Mouse (Mus musculus) macrophage (primary cell): ENCODE measurements around the gene Dlg2. TPM values are rescaled to one million over a fixed set of nuclear protein-coding genes. Genes with fewer than 3 reads are reported as not detected.

ENCODE experiments used
- H3K27ac ChIP-seq: fragments of 350-480 bp; formaldehyde crosslinking; 2 replicates; pipeline ENCODE4 v1.9.0; 2021
- H3K36me3 ChIP-seq: fragments of 350-480 bp; formaldehyde crosslinking; 2 replicates; pipeline ENCODE4 v1.9.0; 2021; ENCODE audit errors: inconsistent target
- H3K4me3 ChIP-seq: fragments of 350-480 bp; formaldehyde crosslinking; 2 replicates; pipeline ENCODE4 v1.9.0; 2021; ENCODE audit errors: inconsistent target
- H3K79me2 ChIP-seq: fragments of 350-480 bp; formaldehyde crosslinking; 2 replicates; pipeline ENCODE4 v1.9.0; 2021; ENCODE audit errors: inconsistent target
- WGBS: methylation state at CpG from one replicate; pipeline ENCODE4 v1.1.7; 2026; ENCODE audit warnings: inconsistent platforms; ENCODE audit not compliant: missing documents; 5-methylcytosine and 5-hydroxymethylcytosine counted together
- polyA plus RNA-seq: library from polyadenylated mRNA; stranded (reverse); fragments of 250-400 nt; gene quantifications from 3 replicates; pipeline ENCODE4 v1.2.4, GENCODE M21; 2018; ENCODE audit warnings: inconsistent platforms

Dlg2 gene
- polyA plus RNA-seq, 1 experiment from 2014 or later = 0.13 TPM

GRCm38 (mm10) chr7:91583566-91583965 is 1107.1 kb downstream of the Dlg2 start:
- whole genome bisulfite sequencing = 69% methylated on average over 1 of the region's 1 CpGs
- Histone ChIP-seq H3K79me2 (no peaks in the 10 kb centered on the region), H3K36me3 (no peaks in the 10 kb centered on the region)

GRCm38 (mm10) chr7:91591261-91592170 is 1115.0 kb downstream of the Dlg2 start:
- Histone ChIP-seq H3K79me2 (no peaks in the 10 kb centered on the region), H3K36me3 (no peaks in the 10 kb centered on the region), H3K4me3 (no peak overlapping the region), H3K27ac (no peak overlapping the region)
- WGBS = 78% methylated on average over 5 of the region's 5 CpGs

More at GRCm38 (mm10) chr7:91583566-91583965, 1107.1 kb downstream of the Dlg2 start:
- Histone ChIP-seq H3K27ac (no peak overlapping the region), H3K4me3 (no peak overlapping the region)

- whole genome bisulfite sequencing = 41% methylated on average over 4 of the region's 4 CpGs
- no peaks in the 10 kb centered on the region for H3K79me2 ChIP-seq
- no peak overlapping the region for H3K27ac ChIP-seq
- H3K4me3 ChIP-seq = no peak overlapping the region
- no peaks in the 10 kb centered on the region for H3K36me3 ChIP-seq
These were observed 1122.1 kb downstream of the Dlg2 start for GRCm38 (mm10) chr7:91598549-91598948.

GRCm38 (mm10) chr7:91601307-91601706 is 1124.8 kb downstream of the Dlg2 start:
- no peaks in the 10 kb centered on the region for H3K79me2 ChIP-seq
- no peak overlapping the region for H3K4me3 ChIP-seq
- H3K36me3 ChIP-seq = no peaks in the 10 kb centered on the region
- H3K27ac ChIP-seq = no peak overlapping the region

- WGBS = 70% methylated on average over 4 of the region's 4 CpGs
- Histone ChIP-seq H3K36me3 (no peaks in the 10 kb centered on the region), H3K4me3 (no peak overlapping the region), H3K79me2 (no peaks in the 10 kb centered on the region), H3K27ac (no peak overlapping the region)
These were observed 1127.1 kb downstream of the Dlg2 start for GRCm38 (mm10) chr7:91603561-91603960.

GRCm38 (mm10) chr7:91653033-91653432 is 1176.6 kb downstream of the Dlg2 start:
- no peaks in the 10 kb centered on the region for H3K36me3 ChIP-seq
- H3K27ac ChIP-seq = no peak overlapping the region
- H3K4me3 ChIP-seq = no peak overlapping the region
- 69% methylated on average over 1 of the region's 1 CpGs for WGBS
- H3K79me2 ChIP-seq = no peaks in the 10 kb centered on the region

GRCm38 (mm10) chr7:91659498-91659897 is 1183.0 kb downstream of the Dlg2 start:
- no peaks in the 10 kb centered on the region for H3K79me2 ChIP-seq
- WGBS = 74% methylated on average over 2 of the region's 2 CpGs
- no peaks in the 10 kb centered on the region for H3K36me3 ChIP-seq
- no peak overlapping the region for H3K27ac ChIP-seq
- no peak overlapping the region for H3K4me3 ChIP-seq

- Histone ChIP-seq H3K36me3 (no peaks in the 10 kb centered on the region), H3K27ac (no peak overlapping the region), H3K4me3 (no peak overlapping the region), H3K79me2 (no peaks in the 10 kb centered on the region)
- 84% methylated on average over 13 of the region's 13 CpGs for WGBS
These were observed 1196.0 kb downstream of the Dlg2 start for GRCm38 (mm10) chr7:91672236-91673017.

GRCm38 (mm10) chr7:91674401-91674800 is 1197.9 kb downstream of the Dlg2 start:
- Histone ChIP-seq H3K27ac (no peak overlapping the region), H3K79me2 (no peaks in the 10 kb centered on the region), H3K4me3 (no peak overlapping the region), H3K36me3 (no peaks in the 10 kb centered on the region)

GRCm38 (mm10) chr7:91677934-91678333 is 1201.5 kb downstream of the Dlg2 start:
- 66% methylated on average over 2 of the region's 2 CpGs for WGBS
- no peak overlapping the region for H3K27ac ChIP-seq
- no peaks in the 10 kb centered on the region for H3K36me3 ChIP-seq
- H3K79me2 ChIP-seq = no peaks in the 10 kb centered on the region
- H3K4me3 ChIP-seq = no peak overlapping the region

GRCm38 (mm10) chr7:91687930-91688329 is 1211.5 kb downstream of the Dlg2 start:
- no peaks in the 10 kb centered on the region for H3K36me3 ChIP-seq
- H3K27ac ChIP-seq = no peak overlapping the region
- no peaks in the 10 kb centered on the region for H3K79me2 ChIP-seq
- no peak overlapping the region for H3K4me3 ChIP-seq

- WGBS = 95% methylated on average over 2 of the region's 2 CpGs
- Histone ChIP-seq H3K4me3 (no peak overlapping the region), H3K36me3 (no peaks in the 10 kb centered on the region), H3K27ac (no peak overlapping the region), H3K79me2 (no peaks in the 10 kb centered on the region)
These were observed 1213.4 kb downstream of the Dlg2 start for GRCm38 (mm10) chr7:91689829-91690228.

GRCm38 (mm10) chr7:91709853-91710252 is 1233.4 kb downstream of the Dlg2 start:
- Histone ChIP-seq H3K4me3 (no peak overlapping the region), H3K27ac (no peak overlapping the region), H3K36me3 (no peaks in the 10 kb centered on the region), H3K79me2 (no peaks in the 10 kb centered on the region)
- WGBS = 12% methylated on average over 5 of the region's 5 CpGs

GRCm38 (mm10) chr7:91711184-91711583 is 1234.7 kb downstream of the Dlg2 start:
- Histone ChIP-seq H3K27ac (no peak overlapping the region), H3K4me3 (no peak overlapping the region), H3K36me3 (no peaks in the 10 kb centered on the region), H3K79me2 (no peaks in the 10 kb centered on the region)
- WGBS = 30% methylated on average over 6 of the region's 6 CpGs

- no peaks in the 10 kb centered on the region for H3K36me3 ChIP-seq
- H3K27ac ChIP-seq = no peak overlapping the region
- WGBS = 60% methylated on average over 1 of the region's 1 CpGs
- H3K79me2 ChIP-seq = no peaks in the 10 kb centered on the region
- H3K4me3 ChIP-seq = no peak overlapping the region
These were observed 1239.3 kb downstream of the Dlg2 start for GRCm38 (mm10) chr7:91715776-91716175.
